Mouse (Mus musculus) megakaryocyte, embryonic 14.5 days (primary cell): ENCODE results near the gene Syne1.

Source experiments
- FLI1 ChIP-seq: IDR thresholded peaks from 2 replicates; pipeline ENCODE4 v1.6.1; 2012; ENCODE audit warnings: low read length, inconsistent platforms, mixed read lengths
- GATA1 ChIP-seq: IDR thresholded peaks from 3 replicates; pipeline ENCODE4 v1.6.1; 2012; ENCODE audit warnings: mixed read lengths, low read length, inconsistent platforms, borderline replicate concordance

GRCm38 (mm10) chr10:5573328-5573727 is 22.0 kb upstream of the Syne1 start:
- TF ChIP-seq GATA1 (no peak), FLI1 (no peak)
